Mouse (Mus musculus) c-Kit-positive CD71-positive TER-119-positive erythroid progenitor cells, embryonic 14.5 days (primary cell): ENCODE results near the gene Cd46.

Source experiments
- DNase-seq: peaks from one replicate; pipeline ENCODE4 v3.0.0-alpha.2; 2013; ENCODE audit warnings: low spot score

Gene Cd46

DNA sequence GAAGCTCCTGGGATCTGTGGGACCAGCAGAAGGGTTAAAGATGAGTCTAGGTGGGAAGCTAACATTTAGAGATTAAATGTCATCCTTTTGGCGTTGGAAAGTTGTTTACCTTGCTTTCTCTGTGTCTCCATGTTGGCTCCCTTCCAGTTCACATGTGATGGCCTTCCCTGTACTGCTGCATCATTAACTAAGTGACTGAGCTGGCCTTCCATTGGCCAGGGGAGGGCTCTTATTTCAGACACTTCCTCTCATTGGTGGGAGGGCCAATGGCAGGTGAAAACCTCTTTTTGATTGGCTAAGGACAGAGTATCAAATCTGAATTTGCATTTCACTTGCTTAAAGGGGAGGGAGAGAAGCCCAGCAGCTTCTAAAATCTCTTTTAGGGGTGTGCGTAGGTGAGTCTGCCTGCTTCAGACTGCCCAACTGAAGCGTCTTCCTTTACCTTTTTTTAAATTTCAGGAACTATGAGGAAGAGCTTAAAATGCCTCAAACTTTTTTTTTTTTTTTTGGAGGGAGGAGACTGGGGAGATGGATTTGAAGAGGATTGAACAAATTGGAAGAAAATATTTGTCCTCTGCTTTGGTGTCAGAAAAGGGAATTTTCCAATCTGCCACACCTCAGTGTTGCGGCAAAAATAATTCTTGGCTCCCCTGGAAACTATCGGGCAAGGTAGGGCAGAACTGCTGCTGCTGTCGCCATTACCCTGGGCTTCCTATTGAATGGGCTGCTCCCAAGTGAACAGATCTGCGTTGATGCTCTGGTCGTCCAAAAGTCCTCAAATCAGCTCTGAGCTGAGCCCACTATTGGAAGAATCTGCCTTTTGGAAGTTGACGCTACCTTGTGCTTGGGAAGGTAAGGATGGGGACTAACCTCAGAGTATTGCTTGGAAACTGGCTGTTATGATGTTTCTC lies 73.7 kb downstream of the Cd46 start:
- peak; percentile 26 for DNase-seq

DNA sequence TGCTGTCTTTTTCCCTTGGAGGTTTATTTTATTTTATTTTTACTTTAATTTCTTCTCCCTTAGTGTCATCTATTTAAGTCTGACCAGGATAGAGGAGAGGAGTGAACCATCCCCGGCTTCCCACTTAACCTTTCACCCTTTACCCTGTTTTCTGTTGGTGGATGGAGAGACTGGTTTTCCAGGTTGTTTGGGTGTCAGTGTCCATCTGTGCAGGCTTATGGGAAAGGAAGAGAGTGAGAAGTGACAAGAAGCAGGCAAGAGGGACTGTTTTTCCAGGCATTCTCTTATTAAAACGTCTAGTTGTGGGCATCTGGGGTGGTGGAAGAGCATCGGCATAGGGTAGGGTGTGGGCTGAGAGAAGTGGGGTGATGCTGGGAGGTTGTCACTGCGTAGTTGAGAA lies 74.4 kb downstream of the Cd46 start:
- DNase-seq = no peak

DNA sequence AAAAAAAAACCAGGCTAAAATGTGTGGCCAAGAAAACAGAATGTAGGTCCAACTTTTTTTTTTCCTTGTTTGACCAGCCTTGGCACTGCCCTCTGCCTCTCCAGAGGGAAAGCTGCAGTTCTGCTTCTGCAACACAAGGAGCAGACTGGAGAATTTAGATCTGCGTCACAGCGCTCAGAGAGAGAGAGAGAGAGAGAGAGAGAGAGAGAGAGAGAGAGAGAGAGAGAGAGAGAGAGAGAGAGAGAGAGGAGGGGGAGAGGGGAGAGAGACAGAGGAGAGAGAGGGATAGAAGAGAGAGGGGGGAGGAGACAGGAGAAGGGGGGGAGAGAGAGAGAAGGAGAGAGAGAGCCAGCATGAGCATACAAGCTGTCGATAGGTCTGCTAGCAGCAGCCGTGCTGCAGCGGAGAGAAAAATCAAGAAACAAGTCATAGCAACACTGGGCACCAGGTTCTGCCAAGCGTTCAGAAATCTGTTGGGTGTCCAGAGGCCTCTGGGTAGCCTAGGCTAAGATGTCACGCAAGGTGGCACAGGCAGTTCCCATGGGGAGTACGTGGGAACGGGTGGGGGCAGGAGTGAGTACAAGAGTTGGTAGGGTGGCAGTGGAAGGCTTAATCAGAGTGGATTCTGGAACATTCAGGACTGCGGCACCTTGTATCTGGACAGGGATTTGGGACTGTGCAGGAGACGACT lies 75.1 kb downstream of the Cd46 start:
- DNase-seq = no peak

DNA sequence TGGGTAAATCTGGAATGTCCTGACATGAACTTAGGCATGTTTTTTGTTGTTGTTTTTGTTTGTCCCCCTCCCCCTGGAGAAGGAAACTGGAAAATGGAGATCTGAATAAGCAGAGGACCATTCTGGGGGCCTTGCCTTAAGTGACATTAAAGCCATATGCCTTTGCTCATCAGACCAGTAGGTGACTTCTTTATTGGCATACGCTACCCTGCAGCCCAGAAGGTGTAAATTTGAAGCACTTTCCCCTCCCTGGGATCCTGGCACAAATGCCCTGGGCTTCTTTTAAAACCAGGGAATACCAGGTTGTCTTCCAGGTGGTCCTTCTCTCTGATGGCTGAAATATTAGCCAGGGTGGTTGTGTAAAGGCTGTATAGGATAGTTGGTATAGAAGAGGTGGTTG lies 76.8 kb downstream of the Cd46 start:
- DNase-seq = no peak

DNA sequence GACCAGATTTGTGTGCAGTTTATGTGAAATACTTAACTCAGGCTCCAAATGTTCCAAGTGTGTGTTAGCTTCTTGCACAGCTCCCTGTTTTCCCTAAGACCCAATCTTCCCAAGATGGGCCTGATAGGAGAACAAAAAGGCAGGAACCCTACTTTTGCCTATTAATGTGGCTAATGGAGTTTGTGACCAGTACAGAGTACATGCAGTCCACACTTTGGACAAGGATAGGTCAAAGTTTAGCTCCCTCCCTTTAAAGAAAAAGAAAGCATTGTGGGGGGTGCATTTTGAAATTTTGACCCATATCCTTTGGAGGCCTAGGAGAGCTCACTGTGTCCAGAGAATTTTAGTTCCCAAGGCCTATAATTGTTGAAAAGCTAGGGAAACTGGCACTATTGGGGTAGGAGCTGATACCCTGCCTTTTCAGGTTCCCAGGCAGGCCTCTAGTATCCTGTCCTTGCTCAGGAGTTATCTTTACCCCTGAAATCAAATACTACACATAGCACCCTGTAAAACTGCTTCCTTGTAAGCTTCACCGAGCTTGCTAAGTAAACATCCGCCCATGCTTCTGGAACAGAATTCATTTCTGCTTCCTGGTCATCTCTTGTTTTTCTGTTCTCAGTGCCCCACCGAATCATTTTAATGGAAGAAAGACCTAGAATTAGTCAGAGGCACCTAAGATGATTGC lies 77.7 kb downstream of the Cd46 start:
- no peak for DNase-seq

DNA sequence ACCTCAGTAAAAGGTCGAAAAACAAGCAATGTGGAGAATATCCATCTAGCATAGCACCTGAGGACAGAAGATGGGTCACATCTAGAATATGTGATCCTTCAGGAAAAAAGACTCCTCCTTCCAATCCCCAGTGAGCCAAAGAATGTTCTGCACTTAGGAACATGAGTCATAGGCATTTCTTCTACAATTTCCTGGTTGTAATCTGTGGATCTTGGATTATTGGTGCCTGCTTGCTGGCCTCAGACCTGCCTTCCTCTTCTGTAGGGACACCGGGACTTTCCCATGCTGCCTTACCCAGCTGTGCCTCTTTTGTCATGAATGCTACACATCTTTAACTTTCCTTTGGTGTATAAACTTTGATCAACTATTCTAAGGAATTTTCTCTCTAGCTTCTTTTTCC lies 79.5 kb downstream of the Cd46 start:
- DNase-seq = no peak

DNA sequence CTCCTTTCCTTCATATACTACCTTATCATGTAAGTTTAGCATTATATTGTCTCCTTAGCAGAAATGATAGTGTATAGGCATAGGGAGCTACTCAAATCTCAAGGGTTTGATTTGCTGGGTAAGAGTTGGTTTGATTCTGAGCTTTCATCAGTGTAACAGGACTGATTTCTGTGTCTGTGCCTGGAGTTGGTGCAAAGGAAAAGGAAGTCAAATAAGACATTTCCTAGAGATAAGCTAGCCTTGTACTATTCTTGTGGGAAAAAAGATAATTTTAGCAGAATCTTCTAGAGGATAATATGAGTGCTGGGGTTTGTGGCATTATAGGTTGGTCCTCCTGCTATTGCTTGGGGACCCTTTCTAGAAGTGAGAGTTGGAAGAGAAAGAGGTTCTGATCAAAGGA lies 85.8 kb downstream of the Cd46 start:
- no peak for DNase-seq

DNA sequence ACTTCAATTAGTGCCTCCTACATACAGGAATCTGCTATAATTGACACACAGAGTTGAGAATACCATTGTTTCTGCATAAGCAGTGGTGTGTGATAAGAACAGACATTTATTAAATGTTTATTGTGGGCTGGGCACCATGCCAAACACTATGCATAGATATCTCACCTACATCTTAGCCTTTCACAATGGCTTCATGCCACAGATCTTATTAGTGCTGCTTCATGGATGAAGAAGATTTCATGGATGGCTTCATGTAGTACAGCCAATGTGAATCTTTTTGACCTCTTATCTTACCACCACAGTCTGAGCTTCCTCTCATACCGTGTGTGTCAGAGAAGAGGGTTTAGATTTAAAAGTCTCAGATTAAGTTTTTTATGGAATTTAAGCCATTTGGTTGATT lies 87.9 kb downstream of the Cd46 start:
- no peak for DNase-seq

DNA sequence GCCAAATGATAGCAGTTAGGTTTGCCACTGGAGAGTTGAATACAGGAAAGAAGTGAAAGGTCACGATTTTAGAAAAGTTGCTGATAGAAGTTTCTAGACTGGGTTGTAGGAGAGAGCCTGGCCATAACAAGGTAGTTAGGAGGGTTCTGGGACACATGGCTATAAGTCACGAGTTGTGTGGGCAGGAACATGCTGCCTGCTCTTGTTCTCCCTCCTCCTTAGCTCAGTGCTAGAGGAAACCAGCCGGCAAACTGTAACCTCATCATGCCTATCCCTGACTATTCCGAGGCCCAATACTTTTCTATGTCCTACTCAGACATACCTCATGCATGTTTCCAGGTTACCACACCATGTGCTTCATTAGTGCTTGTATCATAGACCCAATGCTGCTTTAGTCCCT lies 88.7 kb downstream of the Cd46 start:
- no peak for DNase-seq

DNA sequence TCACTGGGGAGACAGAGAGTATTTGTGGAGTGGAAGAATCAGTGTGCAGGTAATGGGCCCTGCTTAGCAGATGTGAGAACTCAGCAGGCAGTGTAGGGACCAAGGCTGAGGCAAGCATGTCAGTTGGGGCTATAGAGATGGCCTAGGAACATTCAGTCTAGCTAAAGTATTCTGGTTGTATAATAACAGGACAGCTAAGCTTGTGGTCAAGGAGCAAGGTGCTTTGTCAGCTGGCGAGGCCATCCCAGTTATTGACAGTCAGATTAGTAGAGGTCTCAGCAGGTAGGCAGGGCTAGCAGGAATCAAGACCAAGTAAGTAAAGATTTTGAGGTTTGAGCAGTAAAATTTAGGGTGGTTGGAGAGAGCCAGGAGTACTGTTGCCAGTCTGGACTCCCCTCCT lies 93.7 kb downstream of the Cd46 start:
- no peak for DNase-seq

DNA sequence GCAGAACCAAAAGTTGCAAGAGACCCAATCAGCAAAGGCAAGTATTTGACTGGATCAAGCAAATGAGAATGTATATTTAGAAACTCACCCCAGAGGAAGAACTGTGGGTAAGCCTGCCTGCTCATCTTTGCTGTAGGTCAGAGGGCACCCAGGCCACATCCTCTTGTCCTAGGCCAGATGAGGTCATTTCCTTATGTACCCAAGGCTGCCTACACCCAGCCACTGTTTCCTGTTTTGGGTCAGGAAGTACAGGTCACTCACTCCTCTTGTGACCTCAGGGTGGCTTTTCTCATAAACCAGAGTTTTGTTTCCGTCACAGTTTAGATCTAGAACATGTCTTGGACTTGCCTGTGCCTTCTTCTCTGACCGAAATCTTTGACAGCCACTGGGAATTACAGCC lies 96.9 kb downstream of the Cd46 start:
- no peak for DNase-seq

DNA sequence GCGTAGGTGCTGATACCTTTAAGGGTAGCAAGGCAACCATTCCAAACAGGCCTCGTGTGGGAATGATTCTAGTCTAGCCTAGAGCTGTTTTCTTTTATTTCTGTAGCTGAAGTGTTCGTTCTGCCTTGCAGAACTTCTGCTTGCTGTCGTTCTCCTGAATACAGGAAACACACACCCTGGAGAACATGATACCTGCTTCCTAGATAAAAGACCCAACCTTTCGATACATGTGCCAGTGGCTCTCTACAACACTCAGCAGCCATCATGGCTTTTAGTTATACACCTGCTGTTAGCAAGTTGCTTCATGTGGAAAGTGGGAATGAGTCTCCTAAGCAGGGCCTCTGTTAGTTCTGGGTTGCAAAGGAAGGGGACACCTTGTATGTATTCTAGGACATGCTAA lies 97.8 kb downstream of the Cd46 start:
- no peak for DNase-seq

DNA sequence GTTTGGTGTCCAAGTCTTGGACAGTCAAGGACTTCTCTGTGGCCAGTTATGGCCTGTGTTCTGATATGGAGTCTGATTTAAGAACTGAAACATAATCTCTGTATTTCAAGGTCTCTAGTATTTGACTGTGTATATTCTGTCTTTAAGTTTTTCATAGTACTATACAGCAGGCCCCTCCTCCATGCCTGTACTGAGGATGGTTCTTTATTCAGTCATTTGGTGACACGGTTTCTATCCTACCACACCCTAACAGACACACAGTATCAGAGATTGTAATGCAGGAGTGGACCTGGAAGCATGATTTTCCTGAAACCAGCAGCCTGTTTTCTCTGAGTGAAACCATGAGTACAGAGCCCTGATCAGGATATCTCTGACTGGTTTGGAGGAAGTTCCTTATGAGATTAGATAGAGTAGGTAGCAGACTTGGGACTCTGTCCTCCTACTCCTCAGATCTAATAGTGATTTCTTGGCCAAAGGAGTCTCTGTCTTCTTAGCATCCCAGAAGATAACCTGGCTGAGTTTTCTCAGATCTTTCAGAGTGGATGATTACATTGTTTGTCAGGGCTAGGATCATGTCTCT lies 98.5 kb downstream of the Cd46 start:
- no peak for DNase-seq

DNA sequence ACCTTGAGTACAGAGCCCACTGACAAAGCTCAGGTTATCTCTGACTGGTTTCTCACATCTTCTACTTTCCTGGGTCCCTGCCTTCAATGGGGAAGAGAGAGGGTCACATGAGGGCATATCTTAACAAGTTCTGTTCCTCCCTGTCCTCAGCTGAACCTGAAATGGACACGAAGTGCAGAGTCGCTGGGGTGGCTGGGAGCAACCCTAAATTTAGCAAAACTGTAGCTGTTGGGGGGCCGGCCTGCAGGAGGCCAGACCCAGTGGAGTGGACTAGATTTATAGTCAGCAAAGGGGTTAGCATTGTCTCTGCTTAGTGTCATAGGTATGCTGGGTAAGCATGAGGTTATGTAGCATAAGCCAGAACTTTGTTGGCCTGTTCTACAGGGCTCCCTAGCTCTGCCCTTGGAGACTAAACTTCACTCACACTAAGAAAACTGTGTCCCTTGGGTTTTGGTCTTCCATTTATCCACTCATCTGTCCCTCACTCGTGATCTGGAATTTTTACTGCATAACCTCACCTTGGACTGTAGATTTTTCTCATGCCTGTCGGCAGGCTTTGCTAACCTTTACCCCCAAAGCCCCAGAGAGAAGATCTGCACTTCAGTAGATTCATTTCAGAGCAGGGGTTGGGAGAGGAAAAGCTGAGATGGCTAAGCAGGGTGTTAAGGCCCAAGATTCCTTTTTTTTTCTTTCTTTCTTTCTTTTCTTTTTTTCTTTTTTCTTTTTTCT lies 99.3 kb downstream of the Cd46 start:
- no peak for DNase-seq

DNA sequence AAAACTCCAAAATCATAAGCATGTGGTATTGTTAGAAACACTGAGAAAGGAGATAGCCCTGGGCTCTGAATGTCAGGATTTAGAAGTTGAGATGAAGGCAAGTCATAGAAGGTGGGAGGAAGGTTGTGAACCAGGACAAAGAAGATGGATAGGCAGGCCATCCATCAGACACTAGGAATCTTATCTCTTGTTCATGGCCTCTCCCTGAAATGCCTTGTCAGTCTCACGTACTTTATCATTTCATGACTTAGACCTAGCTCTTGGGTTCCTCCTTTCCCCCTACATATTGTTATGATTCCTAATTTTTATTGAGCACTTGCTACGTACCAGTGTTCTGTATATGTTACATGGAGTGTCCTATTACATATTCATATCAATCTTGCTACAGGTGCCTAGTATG lies 100.4 kb downstream of the Cd46 start:
- no peak for DNase-seq

DNA sequence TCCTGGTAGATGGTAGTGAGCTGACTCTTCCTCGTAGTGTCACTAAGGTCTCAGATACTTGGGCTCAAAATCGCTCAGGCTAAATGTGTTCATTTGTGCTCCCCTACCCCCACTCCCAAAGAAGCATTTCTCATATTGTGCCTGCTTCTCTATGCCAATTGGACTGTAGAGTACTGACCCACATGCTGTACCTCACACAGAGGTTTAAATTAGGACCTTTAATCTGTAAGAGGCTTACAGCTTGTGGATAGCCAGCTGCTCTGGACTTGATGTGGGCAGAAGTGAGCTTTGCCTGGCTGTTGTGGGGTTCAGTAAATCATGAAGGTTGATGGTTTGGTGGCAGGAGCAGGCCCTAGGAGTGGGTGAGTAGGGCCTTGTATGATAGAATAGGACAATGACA lies 101.1 kb downstream of the Cd46 start:
- DNase-seq = no peak

DNA sequence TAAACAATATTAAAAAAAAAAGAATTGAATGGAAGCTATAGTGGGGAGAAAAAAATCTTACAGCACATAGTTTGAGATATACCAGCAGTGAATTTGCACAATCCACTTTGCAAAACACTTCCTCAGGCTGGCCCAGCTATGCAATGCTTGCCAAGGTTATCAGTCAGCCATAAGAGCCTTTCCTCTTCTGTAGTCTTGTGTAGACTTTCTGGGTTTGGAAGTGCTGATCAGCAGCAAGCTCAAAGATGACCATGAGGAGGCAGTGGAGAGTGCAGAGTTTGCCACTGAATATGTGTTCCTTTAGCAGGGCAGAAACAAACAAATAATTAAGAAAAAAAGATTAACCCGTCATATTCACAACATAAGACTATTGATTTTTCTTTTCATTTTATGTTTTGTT lies 103.0 kb downstream of the Cd46 start:
- no peak for DNase-seq
